Mouse (Mus musculus) kidney, embryonic 14.5 days (tissue): ENCODE results near the gene Thrap3. TPM values are rescaled to one million over a fixed set of nuclear protein-coding genes. Genes with fewer than 3 reads are reported as not detected.

Source experiments
- ATAC-seq: fragments of 200-750 bp; cut with Nextera tagmentation; 2 replicates; pipeline ENCODE4 v1.8.0; 2017; ENCODE audit warnings: moderate number of reproducible peaks, mild to moderate bottlenecking, moderate TSS enrichment, moderate library complexity; ENCODE audit not compliant: low FRiP score, low TSS enrichment
- H3K27ac ChIP-seq: fragments of 300-500 bp; sonication (generic); 2 replicates; pipeline ENCODE4 v1.5.1; 2014; ENCODE audit warnings: low read depth, mild to moderate bottlenecking, low read length, moderate library complexity, mixed read lengths
- H3K27me3 ChIP-seq: fragments of 300-500 bp; sonication (generic); 2 replicates; pipeline ENCODE4 v1.6.1; 2014; ENCODE audit warnings: mild to moderate bottlenecking, low read length; ENCODE audit not compliant: control insufficient read depth, insufficient read depth
- H3K36me3 ChIP-seq: fragments of 300-500 bp; sonication (generic); 2 replicates; pipeline ENCODE4 v1.6.1; 2014; ENCODE audit warnings: low read length, mixed read lengths; ENCODE audit not compliant: control insufficient read depth, insufficient read depth
- H3K4me1 ChIP-seq: fragments of 300-500 bp; sonication (generic); 2 replicates; pipeline ENCODE4 v1.6.1; 2014; ENCODE audit warnings: low read length, mixed read lengths; ENCODE audit not compliant: control insufficient read depth, insufficient read depth
- H3K4me2 ChIP-seq: fragments of 300-500 bp; sonication (generic); replicated peaks from 2 replicates; pipeline ENCODE4 v1.6.1; 2014; ENCODE audit warnings: low read depth, mild to moderate bottlenecking, low read length
- H3K4me3 ChIP-seq: fragments of 300-500 bp; sonication (generic); 2 replicates; pipeline ENCODE4 v1.5.1; 2014; ENCODE audit warnings: mild to moderate bottlenecking, low read length
- H3K9ac ChIP-seq: fragments of 300-500 bp; sonication (generic); 2 replicates; pipeline ENCODE4 v1.6.1; 2014; ENCODE audit warnings: low read depth, mild to moderate bottlenecking, low read length, moderate library complexity
- H3K9me3 ChIP-seq: fragments of 300-500 bp; sonication (generic); 2 replicates; pipeline ENCODE4 v1.6.1; 2016; ENCODE audit warnings: low read length; ENCODE audit not compliant: control insufficient read depth
- WGBS: fragments of 180-500 bp; shearing (Covaris S2); extraction: QIAGEN DNeasy Blood & Tissue Kit; methylation state at CpG from one replicate; pipeline ENCODE4 v1.1.7; 2014; 5-methylcytosine and 5-hydroxymethylcytosine counted together
- polyA plus RNA-seq: library from polyadenylated mRNA; unstranded; fragments of >200 nt; fragmentation: Nextera tagmentation; extraction: Ambion mirVana; gene quantifications from 2 replicates; pipeline ENCODE4 v1.2.1, GENCODE M21; 2014

Gene Thrap3
- polyA plus RNA-seq, 1 experiment from 2014 or later: 281 TPM

DNA sequence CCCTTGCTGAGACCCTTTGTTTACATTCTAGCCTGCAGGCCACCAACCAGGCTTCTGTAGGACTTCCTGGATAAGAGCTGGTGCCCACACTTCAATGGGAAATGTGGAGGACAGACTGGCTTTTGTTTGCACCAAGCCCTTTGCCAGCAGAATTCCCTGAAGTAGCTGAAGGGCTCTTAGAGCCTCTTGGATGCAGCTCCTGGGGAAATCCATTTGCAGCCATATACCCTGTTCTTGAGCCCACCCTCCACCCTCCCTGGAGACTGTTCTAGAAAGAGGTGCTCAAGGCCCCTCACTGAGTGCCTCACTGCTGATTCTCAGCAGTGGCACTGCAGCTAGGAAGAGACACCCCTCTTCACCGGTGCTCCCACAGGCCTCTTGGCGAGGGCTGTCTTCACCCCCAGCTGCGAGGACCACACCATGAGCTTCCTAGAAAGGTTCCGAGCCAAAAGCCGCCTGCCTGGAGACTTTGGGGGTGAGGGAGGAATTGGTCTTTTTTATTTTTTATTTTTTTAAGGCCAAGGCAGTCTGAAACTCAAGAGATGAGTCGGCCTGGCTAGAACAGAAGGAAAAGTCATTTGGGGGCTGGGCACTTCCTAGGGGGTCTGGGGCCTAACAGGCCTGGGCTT is 69.8 kb downstream of the Thrap3 start:
- no peak for ATAC-seq
- no peaks in the 10 kb centered on the region for H3K9me3 ChIP-seq
- peak overlapping the region; percentile 10; the same call in 1 of the 2 replicates for H3K27ac ChIP-seq
- H3K4me1 ChIP-seq: peaks cover 31% of the 10 kb centered on the region
- 74% methylated on average over 6 of the region's 6 CpGs for WGBS
- H3K27me3 ChIP-seq: no peaks in the 10 kb centered on the region
- no peak overlapping the region for H3K9ac ChIP-seq
- H3K4me3 ChIP-seq: no peak overlapping the region
- no peak overlapping the region for H3K4me2 ChIP-seq
- peaks cover 43% of the 10 kb centered on the region for H3K36me3 ChIP-seq

DNA sequence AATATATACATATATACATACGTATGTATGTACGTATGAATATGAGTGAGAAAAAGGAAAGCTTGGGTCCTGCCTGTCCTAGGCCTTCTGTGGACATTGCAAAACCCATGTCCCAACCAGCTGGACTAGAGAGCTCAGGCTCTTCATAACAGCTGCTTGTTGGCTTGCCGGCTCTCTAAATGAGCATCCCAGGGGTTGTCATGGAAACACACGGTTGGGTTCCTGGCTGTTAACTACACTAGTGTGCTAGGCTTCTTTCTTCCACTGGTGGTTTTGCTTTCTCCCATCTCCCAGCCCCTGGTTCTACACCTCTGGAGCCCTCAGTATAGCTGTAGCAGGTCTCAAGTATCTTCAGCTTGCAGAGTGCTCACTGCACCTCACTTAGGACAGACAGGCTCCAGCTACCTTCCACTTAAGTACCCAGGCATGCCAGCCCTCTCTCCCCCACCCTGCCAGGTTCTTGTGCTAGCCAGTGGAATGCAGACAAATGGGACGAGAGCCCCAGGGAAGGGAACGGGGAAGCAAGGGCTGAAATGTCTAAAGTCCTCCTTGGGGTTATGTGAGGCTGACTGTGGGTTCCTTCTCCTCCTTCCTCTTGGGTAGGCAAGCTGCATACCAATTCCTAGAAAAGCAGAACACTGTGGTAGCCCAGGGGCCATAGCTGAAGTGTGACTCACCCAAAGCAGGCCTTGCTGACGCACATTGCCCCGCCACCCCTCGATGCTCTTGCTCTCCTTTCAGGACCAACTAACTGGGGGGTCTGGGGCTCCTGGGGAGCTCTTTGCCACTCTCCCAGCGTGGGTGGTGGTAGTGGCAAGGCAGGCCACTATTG is 71.1 kb downstream of the Thrap3 start:
- peaks cover 39% of the 10 kb centered on the region for H3K36me3 ChIP-seq
- no peak overlapping the region for H3K4me3 ChIP-seq
- peak overlapping the region; percentile 82; the same call in 1 of the 2 replicates for H3K27ac ChIP-seq
- no peak overlapping the region for H3K4me2 ChIP-seq
- WGBS: 61% methylated on average over 10 of the region's 10 CpGs
- ATAC-seq: peak; percentile 18; the same call in 1 of the 2 replicates
- peaks cover 31% of the 10 kb centered on the region for H3K4me1 ChIP-seq
- H3K9ac ChIP-seq: no peak overlapping the region
- H3K27me3 ChIP-seq: no peaks in the 10 kb centered on the region
- no peaks in the 10 kb centered on the region for H3K9me3 ChIP-seq

DNA sequence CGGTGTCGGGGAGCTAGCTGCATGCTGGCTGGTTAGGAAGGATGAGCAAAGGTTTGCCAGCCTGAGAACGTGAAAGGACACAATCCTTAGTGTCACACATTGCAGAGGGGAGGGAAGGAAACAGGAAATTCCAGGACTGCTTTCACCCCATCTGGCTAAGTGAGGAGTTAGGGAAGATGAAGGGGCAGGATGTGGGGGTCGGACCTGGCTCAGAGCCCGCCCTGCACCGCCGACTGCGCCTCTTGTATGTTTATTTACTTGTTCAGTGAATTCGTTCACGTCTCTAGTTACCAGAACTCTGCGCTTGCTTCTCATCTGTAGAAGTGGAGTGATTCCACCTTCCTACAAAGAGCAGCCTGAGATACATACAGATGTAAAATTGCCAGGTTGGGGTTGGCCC is 72.1 kb downstream of the Thrap3 start:
- WGBS: 12% methylated on average over 11 of the region's 11 CpGs
- Histone ChIP-seq H3K9me3 (no peaks in the 10 kb centered on the region), H3K36me3 (peaks cover 42% of the 10 kb centered on the region), H3K4me3 (no peak overlapping the region), H3K27me3 (no peaks in the 10 kb centered on the region), H3K4me2 (no peak overlapping the region), H3K4me1 (peaks cover 31% of the 10 kb centered on the region), H3K27ac (peak overlapping the region; percentile 82), H3K9ac (no peak overlapping the region)
- peak; percentile 75 for ATAC-seq

DNA sequence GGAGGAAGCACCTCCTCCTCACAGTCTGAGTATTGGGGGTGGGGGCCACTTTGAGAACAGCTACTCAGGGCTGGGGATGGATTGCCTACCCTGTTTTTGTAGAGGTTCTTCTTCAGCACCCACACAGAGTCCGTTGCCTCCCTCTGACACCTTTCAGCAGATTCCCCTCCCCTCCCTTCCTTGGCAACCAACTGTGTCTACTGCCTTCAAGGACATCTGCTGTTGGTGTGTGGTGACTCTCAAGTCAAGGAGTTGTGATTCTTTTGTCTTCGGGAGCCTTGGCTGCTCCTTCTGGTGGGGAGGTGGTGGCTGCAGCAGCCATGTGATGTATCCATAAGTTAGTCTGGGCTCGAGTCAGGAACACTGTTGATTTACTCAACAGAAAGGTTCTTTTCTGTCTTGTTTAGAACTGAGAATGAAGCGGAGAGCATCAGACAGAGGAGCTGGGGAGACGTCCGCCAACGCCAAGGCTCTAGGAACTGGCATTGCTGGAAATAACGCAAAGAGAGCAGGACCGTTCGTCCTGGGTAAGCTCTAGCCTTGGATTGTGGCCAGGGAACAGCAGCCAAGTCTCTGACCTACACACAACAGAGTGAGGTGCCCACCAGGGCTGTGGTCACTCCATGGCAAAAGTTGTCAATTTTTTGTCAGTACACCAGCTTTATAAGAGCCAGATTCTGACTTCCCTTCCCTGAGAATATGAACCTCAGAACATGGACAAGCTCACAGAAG is 79.1 kb downstream of the Thrap3 start:
- Histone ChIP-seq H3K9me3 (peaks cover 4% of the 10 kb centered on the region), H3K4me1 (no peaks in the 10 kb centered on the region), H3K36me3 (peaks cover 40% of the 10 kb centered on the region), H3K9ac (no peak overlapping the region), H3K4me3 (no peak overlapping the region), H3K27ac (no peak overlapping the region), H3K27me3 (no peaks in the 10 kb centered on the region), H3K4me2 (no peak overlapping the region)
- ATAC-seq: no peak
- 88% methylated on average over 10 of the region's 10 CpGs for WGBS

DNA sequence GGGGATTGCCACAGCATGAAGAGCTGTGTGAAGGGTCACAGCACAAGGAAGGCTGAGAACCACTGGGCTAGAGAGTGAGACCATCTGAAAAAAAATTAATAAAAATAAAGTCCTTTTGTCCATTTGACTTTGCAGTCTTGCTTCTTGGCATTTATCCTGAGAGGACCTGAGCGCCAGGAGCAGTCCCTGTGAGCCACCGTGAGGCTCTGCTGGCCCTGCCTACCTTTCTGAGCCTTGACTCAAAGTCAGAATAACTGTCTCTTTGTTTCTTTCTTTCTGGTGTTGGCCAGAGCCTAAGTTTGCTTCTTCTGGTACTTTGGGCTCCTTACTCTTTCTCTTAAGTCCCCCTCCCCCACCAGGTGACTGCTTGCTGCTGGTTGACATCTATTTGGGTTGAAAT is 82.1 kb downstream of the Thrap3 start:
- Histone ChIP-seq H3K4me3 (no peak overlapping the region), H3K4me1 (0 out of 2 replicates have a peak, but pooled peaks cover 3% of the 10 kb centered on the region), H3K36me3 (peaks cover 20% of the 10 kb centered on the region), H3K9ac (no peak overlapping the region), H3K9me3 (peaks cover 4% of the 10 kb centered on the region), H3K4me2 (no peak overlapping the region), H3K27me3 (no peaks in the 10 kb centered on the region), H3K27ac (no peak overlapping the region)
- ATAC-seq: no peak
- 98% methylated on average over 2 of the region's 2 CpGs for WGBS

DNA sequence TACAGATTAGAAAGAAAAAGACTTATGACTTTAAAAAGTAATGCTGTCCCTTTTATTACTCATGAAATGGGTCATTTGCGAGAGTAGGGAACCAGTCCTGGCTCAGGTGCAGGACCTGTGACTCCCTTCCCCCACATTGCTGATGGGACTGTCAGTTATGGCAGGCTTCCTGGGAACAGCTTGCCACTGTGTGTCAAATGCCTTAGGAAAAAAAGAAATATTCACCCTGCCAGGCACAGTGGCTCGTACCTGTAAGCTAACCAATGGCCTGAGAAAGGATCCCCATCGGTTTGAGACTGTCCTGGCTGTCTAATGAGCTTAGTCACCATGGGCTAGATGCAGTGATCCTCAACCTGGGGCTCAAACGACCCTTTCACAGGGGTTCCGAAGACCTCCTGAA is 82.5 kb downstream of the Thrap3 start:
- 79% methylated on average over 5 of the region's 5 CpGs for WGBS
- H3K9ac ChIP-seq: no peak overlapping the region
- H3K36me3 ChIP-seq: peaks cover 17% of the 10 kb centered on the region
- peaks cover 4% of the 10 kb centered on the region for H3K9me3 ChIP-seq
- no peak overlapping the region for H3K27ac ChIP-seq
- no peaks in the 10 kb centered on the region for H3K27me3 ChIP-seq
- no peak overlapping the region for H3K4me2 ChIP-seq
- 0 out of 2 replicates have a peak, but pooled peaks cover 3% of the 10 kb centered on the region for H3K4me1 ChIP-seq
- ATAC-seq: no peak
- H3K4me3 ChIP-seq: no peak overlapping the region

DNA sequence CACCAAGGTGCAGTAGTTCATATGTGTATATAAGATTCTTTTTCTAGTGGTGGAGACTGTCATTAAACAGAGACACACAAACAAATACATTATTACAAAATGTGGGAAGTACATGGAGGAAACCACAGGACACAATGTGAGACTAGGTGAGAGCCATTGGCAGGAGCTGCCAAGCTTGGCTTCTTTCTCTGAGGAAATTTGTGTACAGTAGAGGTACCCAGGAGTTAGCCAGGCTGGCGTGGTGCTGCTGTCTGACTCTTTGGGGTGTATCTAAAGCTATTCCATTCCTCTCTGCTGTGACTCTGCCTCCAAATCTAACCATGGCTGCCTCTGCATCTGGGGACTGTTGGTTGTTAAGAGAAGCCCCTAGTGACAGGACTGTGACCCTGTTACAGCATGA is 83.5 kb downstream of the Thrap3 start:
- H3K4me2 ChIP-seq: no peak overlapping the region
- peaks cover 4% of the 10 kb centered on the region for H3K9me3 ChIP-seq
- no peak overlapping the region for H3K9ac ChIP-seq
- H3K4me1 ChIP-seq: 0 out of 2 replicates have a peak, but pooled peaks cover 3% of the 10 kb centered on the region
- 94% methylated on average over 1 of the region's 1 CpGs for WGBS
- no peak for ATAC-seq
- no peak overlapping the region for H3K4me3 ChIP-seq
- H3K27me3 ChIP-seq: no peaks in the 10 kb centered on the region
- H3K27ac ChIP-seq: no peak overlapping the region
- peaks cover 7% of the 10 kb centered on the region for H3K36me3 ChIP-seq

DNA sequence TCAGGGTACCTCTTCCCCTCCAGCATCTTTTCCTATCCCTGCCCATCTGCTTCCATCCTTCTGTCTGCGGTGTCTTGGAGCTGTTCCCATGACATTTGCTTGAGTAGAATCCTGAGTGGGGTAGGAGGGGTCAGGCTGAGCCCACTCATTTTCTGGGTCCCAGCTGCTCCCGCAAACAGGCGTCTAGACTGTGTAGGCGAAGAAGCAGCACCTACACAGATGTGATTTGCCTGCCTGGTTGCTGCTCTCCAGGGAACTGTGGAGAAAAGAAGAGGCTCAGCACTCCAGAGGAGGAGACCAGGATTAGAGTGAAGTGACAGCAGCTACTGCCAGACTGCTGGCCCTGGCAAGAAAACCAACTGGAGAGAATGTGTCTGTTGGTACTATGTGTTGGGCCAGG is 83.9 kb downstream of the Thrap3 start:
- no peaks in the 10 kb centered on the region for H3K27me3 ChIP-seq
- H3K4me2 ChIP-seq: no peak overlapping the region
- H3K4me1 ChIP-seq: 0 out of 2 replicates have a peak, but pooled peaks cover 3% of the 10 kb centered on the region
- H3K27ac ChIP-seq: no peak overlapping the region
- no peak overlapping the region for H3K9ac ChIP-seq
- peaks cover 3% of the 10 kb centered on the region for H3K36me3 ChIP-seq
- WGBS: 84% methylated on average over 4 of the region's 4 CpGs
- H3K4me3 ChIP-seq: no peak overlapping the region
- no peak for ATAC-seq
- peaks cover 4% of the 10 kb centered on the region for H3K9me3 ChIP-seq
